Mouse (Mus musculus) heart, adult 2 months (tissue): ENCODE data around the gene Shisa7. TPM values are rescaled to one million over a fixed set of nuclear protein-coding genes. Genes with fewer than 3 reads are reported as not detected.
A peak's percentile ranks its signal among the peaks of the same experiment; 100 is the strongest.
"Not testable (repeated sequence)": the region's sequence is repeated elsewhere in the genome, so short reads cannot be mapped to it uniquely, and the experiment has no call there.

Source experiments
- DNase-seq, 2 experiments: peaks; one replicate each; pipeline ENCODE4 v3.0.0; 2021
- H3K27ac ChIP-seq: fragments of 200-600 bp; 2 replicates; pipeline ENCODE4 v1.8.1; 2022
- H3K27me3 ChIP-seq: fragments of 200-500 bp; 2 replicates; pipeline ENCODE4 v1.6.1; 2012; ENCODE audit warnings: mild to moderate bottlenecking, low read length, inconsistent platforms, mixed read lengths; ENCODE audit not compliant: control insufficient read depth, insufficient read depth
- H3K36me3 ChIP-seq: fragments of 200-500 bp; 2 replicates; pipeline ENCODE4 v1.6.1; 2012; ENCODE audit warnings: low read length, inconsistent platforms; ENCODE audit not compliant: control insufficient read depth, insufficient read depth
- H3K4me1 ChIP-seq: fragments of 200-500 bp; 2 replicates; pipeline ENCODE4 v1.6.1; 2011; ENCODE audit warnings: low read length; ENCODE audit not compliant: control insufficient read depth, insufficient read depth
- H3K4me3 ChIP-seq: fragments of 200-600 bp; 2 replicates; pipeline ENCODE4 v1.8.1; 2022
- H3K79me2 ChIP-seq: fragments of 200-500 bp; replicated peaks from 2 replicates; pipeline ENCODE4 v1.6.1; 2012; ENCODE audit warnings: mild to moderate bottlenecking, inconsistent platforms, low read length, moderate library complexity, mixed read lengths; ENCODE audit not compliant: control insufficient read depth, insufficient read depth
- H3K9ac ChIP-seq: fragments of 200-500 bp; 2 replicates; pipeline ENCODE4 v1.6.1; 2012; ENCODE audit warnings: low read depth, mild to moderate bottlenecking, control low read depth, inconsistent platforms, low read length, mixed read lengths
- CTCF ChIP-seq: fragments of 200-600 bp; IDR thresholded peaks from 2 replicates; pipeline ENCODE4 v1.8.1; 2022; ENCODE audit warnings: antibody characterized with exemption, mild to moderate bottlenecking, moderate library complexity
- EP300 ChIP-seq: fragments of 200-500 bp; IDR thresholded peaks from 2 replicates; pipeline ENCODE4 v1.6.1; 2011; ENCODE audit warnings: low read depth, low read length, control low read depth; ENCODE audit not compliant: insufficient read depth
- POLR2A ChIP-seq: fragments of 200-500 bp; IDR thresholded peaks from 2 replicates; pipeline ENCODE4 v1.6.1; 2011; ENCODE audit warnings: mild to moderate bottlenecking, low read depth, low read length, control low read depth; ENCODE audit not compliant: insufficient read depth
- WGBS: fragments of 180-500 bp; shearing (Covaris S2); methylation state at CpG from one replicate; pipeline ENCODE4 v1.1.7; 2018; 5-methylcytosine and 5-hydroxymethylcytosine counted together
- intact Hi-C: fragments of 180-260 bp; cut with DNase I; formaldehyde crosslinking; loops from one replicate; pipeline ENCODE4 v1.15.1; 2025
- polyA plus RNA-seq: library from polyadenylated mRNA; depleted of rRNA; stranded (reverse); fragments of >200 nt; gene quantifications from 2 replicates; pipeline ENCODE4 v1.2.3, GENCODE M21; 2012
- total RNA-seq, 2 experiments: library from RNA; stranded (reverse); gene quantifications; 2 replicates each; pipeline ENCODE4 v1.2.3; 2021

The Shisa7 gene
- total and polyA plus RNA-seq, 3 experiments, result 0.07 to 0.12 TPM; not detected in 1

- no peaks in the 10 kb centered on the region for H3K79me2 ChIP-seq
- TF ChIP-seq EP300 (0 out of 2 replicates have a peak, but pooled peaks have one; percentile 5), POLR2A (peak; percentile 85), CTCF (peak; percentile 45)
- peak within 1 kb of the TSS; percentile 98 for H3K27ac ChIP-seq
- under 1% methylated on average over 62 of the region's 62 CpGs for WGBS
- peaks cover 20% of the 10 kb centered on the region for H3K36me3 ChIP-seq
- intact Hi-C loops, result loop anchor here (1.0 to 5.0 kb wide), 6 partner anchors 20 to 202 kb away; partner anchors contain the start of genes Fiz1, Gm44973, Hspbp1 and Rpl28
- H3K4me1 ChIP-seq, result peaks cover 5% of the 10 kb centered on the region
- peak within 1 kb of the TSS; percentile 95 for H3K4me3 ChIP-seq
- DNase-seq, result peak; percentile 97 to 99
- H3K9ac ChIP-seq, result peak within 1 kb of the TSS; percentile 86
- H3K27me3 ChIP-seq, result no peaks in the 10 kb centered on the region
Measured at GRCm38 (mm10) chr7:4812303-4813104, 32.0 kb downstream of the Shisa7 start, which contains the start of gene Ube2s. TSS of gene Ube2s (minus strand) at chr7:4812590.

DNA sequence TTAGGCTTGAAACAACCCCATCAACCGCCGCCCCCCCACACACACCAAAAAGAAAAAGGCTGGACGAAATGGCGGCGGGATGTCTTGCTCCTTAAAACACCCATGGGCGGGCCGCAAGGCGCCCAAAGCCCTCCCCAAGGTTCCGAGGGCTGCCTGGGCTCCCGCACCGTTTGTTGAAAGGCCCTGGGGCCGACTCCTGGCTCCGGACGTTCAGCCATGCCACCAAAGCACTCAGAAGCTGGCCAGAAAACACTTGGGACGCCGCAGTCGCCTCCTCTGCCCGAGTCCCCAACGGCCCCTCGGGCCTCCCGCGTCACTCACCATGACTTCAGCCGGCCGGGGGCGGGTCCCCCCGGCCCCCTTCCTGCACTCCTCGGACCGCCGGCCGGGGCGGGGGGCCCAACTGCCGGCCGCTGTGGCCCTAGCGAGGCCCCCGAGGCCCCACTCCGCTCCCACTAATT lies 32.6 kb downstream of the Shisa7 start:
- H3K36me3 ChIP-seq, result peaks cover 26% of the 10 kb centered on the region
- intact Hi-C loops, result loop anchor here (1.0 to 5.0 kb wide), 5 partner anchors 20 to 203 kb away; partner anchors contain the start of genes Fiz1, Gm44973, Hspbp1 and Rpl28
- H3K27ac ChIP-seq, result peak overlapping the region; percentile 98
- no peak for DNase-seq
- H3K9ac ChIP-seq, result peak overlapping the region; percentile 86
- peak overlapping the region; percentile 95 for H3K4me3 ChIP-seq
- under 1% methylated on average over 22 of the region's 36 CpGs for WGBS
- H3K79me2 ChIP-seq, result no peaks in the 10 kb centered on the region
- peaks cover 5% of the 10 kb centered on the region for H3K4me1 ChIP-seq
- no peak for TF ChIP-seq EP300
- TF ChIP-seq CTCF, result no peak
- no peak for TF ChIP-seq POLR2A
- no peaks in the 10 kb centered on the region for H3K27me3 ChIP-seq

DNA sequence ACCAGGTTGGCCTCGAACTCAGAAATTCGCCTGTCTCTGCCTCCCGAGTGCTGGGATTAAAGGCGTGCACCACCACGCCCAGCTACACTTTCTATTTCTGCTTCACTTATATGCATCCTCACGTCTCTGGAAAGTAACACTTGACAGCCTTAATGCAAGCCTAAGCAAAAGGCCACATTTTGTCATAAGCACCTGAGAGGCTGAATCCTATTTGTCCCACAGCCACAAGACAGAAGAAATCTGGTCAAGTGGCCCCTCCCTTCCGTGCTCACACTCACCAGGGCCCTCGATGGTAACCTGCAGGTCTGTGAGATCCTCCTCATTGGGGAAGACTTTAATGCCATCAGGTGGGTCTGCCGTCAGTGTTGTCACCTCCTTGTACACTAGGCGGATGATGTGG lies 33.4 kb downstream of the Shisa7 start:
- Histone ChIP-seq H3K36me3 (peaks cover 29% of the 10 kb centered on the region), H3K27ac (peak overlapping the region; percentile 98; the same call in 1 of the 2 replicates), H3K9ac (peak overlapping the region; percentile 86), H3K4me3 (peak overlapping the region; percentile 95)
- 32% methylated on average over 10 of the region's 10 CpGs for WGBS
- H3K4me1 ChIP-seq, DNase-seq, H3K27me3 ChIP-seq, H3K79me2 ChIP-seq: not testable (repeated sequence)
- intact Hi-C loops, result loop anchor here (5.0 kb wide), 3 partner anchors 56 to 131 kb away; partner anchors contain the start of gene Hspbp1

- H3K4me1 ChIP-seq, result peaks cover 3% of the 10 kb centered on the region; the same call in 1 of the 2 replicates
- intact Hi-C loops, result loop anchor here (2.0 to 10.0 kb wide), 3 partner anchors 182 to 652 kb away; partner anchors contain the start of gene Leng9
- no peak overlapping the region for H3K9ac ChIP-seq
- H3K79me2 ChIP-seq, result no peaks in the 10 kb centered on the region
- no peak overlapping the region for H3K27ac ChIP-seq
- no peak overlapping the region for H3K4me3 ChIP-seq
- WGBS, result 83% methylated on average over 7 of the region's 7 CpGs
- TF ChIP-seq CTCF, result peak; percentile 77
- TF ChIP-seq POLR2A, result no peak
- TF ChIP-seq EP300, result no peak
- peaks cover 25% of the 10 kb centered on the region for H3K36me3 ChIP-seq
- no peak for DNase-seq
- H3K27me3 ChIP-seq, result no peaks in the 10 kb centered on the region
Measured at GRCm38 (mm10) chr7:4806716-4807115, 37.8 kb downstream of the Shisa7 start.

DNA sequence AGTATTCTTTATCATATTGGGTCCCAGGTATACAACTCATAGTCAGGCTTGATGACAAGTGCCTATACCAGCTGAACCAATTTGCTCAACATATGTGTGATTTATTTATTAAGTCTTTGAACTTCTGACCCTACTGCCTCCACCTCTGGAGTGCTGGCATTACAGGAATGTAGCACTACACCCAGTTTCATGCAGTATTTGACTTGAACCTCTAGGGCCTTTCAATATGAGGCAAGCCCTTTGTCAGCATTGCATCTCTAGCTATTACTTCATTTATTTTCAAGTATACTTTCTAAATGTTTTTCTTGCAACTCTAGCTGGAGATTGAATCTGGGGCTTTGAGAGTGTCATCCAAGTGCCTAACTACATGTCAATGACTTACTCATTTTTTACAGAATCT lies 42.2 kb downstream of the Shisa7 start:
- Histone ChIP-seq H3K9ac (no peak overlapping the region), H3K79me2 (no peaks in the 10 kb centered on the region), H3K4me1 (no peaks in the 10 kb centered on the region), H3K36me3 (peaks cover 6% of the 10 kb centered on the region), H3K27ac (no peak overlapping the region), H3K27me3 (no peaks in the 10 kb centered on the region), H3K4me3 (no peak overlapping the region)
- TF ChIP-seq EP300 (no peak), POLR2A (no peak), CTCF (no peak)
- intact Hi-C loops, result loop anchor here (10.0 kb wide), 1 partner anchor 647 kb away; the partner anchor contains the start of gene Leng9
- DNase-seq, result no peak

- TF ChIP-seq CTCF (peak; percentile 81), EP300 (no peak), POLR2A (no peak)
- Histone ChIP-seq H3K79me2 (no peaks in the 10 kb centered on the region), H3K4me3 (no peak overlapping the region), H3K36me3 (peaks cover 2% of the 10 kb centered on the region; the same call in 1 of the 2 replicates), H3K27me3 (no peaks in the 10 kb centered on the region), H3K4me1 (no peaks in the 10 kb centered on the region; the same call in 1 of the 2 replicates), H3K9ac (no peak overlapping the region), H3K27ac (no peak overlapping the region)
- intact Hi-C loops, result loop anchor here (10.0 kb wide), 2 partner anchors 141 to 661 kb away; partner anchors contain the start of genes Leng8 and Ppp6r1
- DNase-seq, result no peak
- WGBS, result 58% methylated on average over 7 of the region's 7 CpGs
Measured at GRCm38 (mm10) chr7:4795767-4796433, 48.6 kb downstream of the Shisa7 start.
